Mouse (Mus musculus): ENCODE data around the gene Adam17.

GRCm38 (mm10) chr12:21301324-21301723 lies 72.1 kb downstream of the Adam17 start:
- TF ChIP-seq CTCF (IDR thresholded peaks at IDR 0.05; ENCODE audit: low read depth, low read length) (no peak), POLR2A (IDR thresholded peaks at IDR 0.05; ENCODE audit: borderline replicate concordance, low read depth, low read length) (no peak)
